Mouse (Mus musculus): Measurements from ENCODE around the gene Gm17455. TPM values are rescaled to one million over a fixed set of nuclear protein-coding genes. Genes with fewer than 3 reads are reported as not detected.
A peak's percentile ranks its signal among the peaks of the same experiment; 100 is the strongest.

The Gm17455 gene
- total RNA-seq (2017) = not detected in 3 replicates

GRCm38 (mm10) chr10:60399449-60399848 is at the start of gene Gm17455:
Gene Gm17455, plus strand, starts transcription at chr10:60399726.
- ATAC-seq (replicated peaks; ENCODE audit: insufficient number of reproducible peaks, low FRiP score, low TSS enrichment, poor library complexity, severe bottlenecking) = no peak

GRCm38 (mm10) chr10:60350077-60350804 is 49.3 kb upstream of the Gm17455 start:
- ATAC-seq (replicated peaks; ENCODE audit: insufficient number of reproducible peaks, low FRiP score, low TSS enrichment, poor library complexity, severe bottlenecking) = no peak

GRCm38 (mm10) chr10:60350805-60351167 is 48.7 kb upstream of the Gm17455 start:
- ATAC-seq (replicated peaks; ENCODE audit: insufficient number of reproducible peaks, low FRiP score, low TSS enrichment, poor library complexity, severe bottlenecking) = peak; percentile 29; the same call in 1 of the 2 replicates

- no peak for ATAC-seq (replicated peaks; ENCODE audit: insufficient number of reproducible peaks, low FRiP score, low TSS enrichment, poor library complexity, severe bottlenecking)
These were observed 48.3 kb upstream of the Gm17455 start for GRCm38 (mm10) chr10:60351248-60351647.

GRCm38 (mm10) chr10:60351761-60352455 is 47.6 kb upstream of the Gm17455 start:
- ATAC-seq (replicated peaks; ENCODE audit: insufficient number of reproducible peaks, low FRiP score, low TSS enrichment, poor library complexity, severe bottlenecking) = peak; percentile 59

GRCm38 (mm10) chr10:60353241-60354002 is 46.1 kb upstream of the Gm17455 start:
- no peak for ATAC-seq (replicated peaks; ENCODE audit: insufficient number of reproducible peaks, low FRiP score, low TSS enrichment, poor library complexity, severe bottlenecking)

- ATAC-seq (replicated peaks; ENCODE audit: insufficient number of reproducible peaks, low FRiP score, low TSS enrichment, poor library complexity, severe bottlenecking) = no peak
These were observed 45.6 kb upstream of the Gm17455 start for GRCm38 (mm10) chr10:60354003-60354325.

GRCm38 (mm10) chr10:60354881-60355677 is 44.4 kb upstream of the Gm17455 start:
- ATAC-seq (replicated peaks; ENCODE audit: insufficient number of reproducible peaks, low FRiP score, low TSS enrichment, poor library complexity, severe bottlenecking) = no peak

GRCm38 (mm10) chr10:60357441-60357840 is 42.1 kb upstream of the Gm17455 start:
- ATAC-seq (replicated peaks; ENCODE audit: insufficient number of reproducible peaks, low FRiP score, low TSS enrichment, poor library complexity, severe bottlenecking) = no peak

- ATAC-seq (replicated peaks; ENCODE audit: insufficient number of reproducible peaks, low FRiP score, low TSS enrichment, poor library complexity, severe bottlenecking) = no peak
These were observed 41.6 kb upstream of the Gm17455 start for GRCm38 (mm10) chr10:60357901-60358300.

- no peak for ATAC-seq (replicated peaks; ENCODE audit: insufficient number of reproducible peaks, low FRiP score, low TSS enrichment, poor library complexity, severe bottlenecking)
These were observed 40.8 kb upstream of the Gm17455 start for GRCm38 (mm10) chr10:60358776-60359175.

- no peak for ATAC-seq (replicated peaks; ENCODE audit: insufficient number of reproducible peaks, low FRiP score, low TSS enrichment, poor library complexity, severe bottlenecking)
These were observed 37.8 kb upstream of the Gm17455 start for GRCm38 (mm10) chr10:60361615-60362309.

GRCm38 (mm10) chr10:60362310-60362628 is 37.3 kb upstream of the Gm17455 start:
- no peak for ATAC-seq (replicated peaks; ENCODE audit: insufficient number of reproducible peaks, low FRiP score, low TSS enrichment, poor library complexity, severe bottlenecking)

GRCm38 (mm10) chr10:60363426-60363825 is 36.1 kb upstream of the Gm17455 start:
- ATAC-seq (replicated peaks; ENCODE audit: insufficient number of reproducible peaks, low FRiP score, low TSS enrichment, poor library complexity, severe bottlenecking) = no peak

GRCm38 (mm10) chr10:60367145-60367544 is 32.4 kb upstream of the Gm17455 start:
- peak; percentile 1; the same call in 1 of the 2 replicates for ATAC-seq (replicated peaks; ENCODE audit: insufficient number of reproducible peaks, low FRiP score, low TSS enrichment, poor library complexity, severe bottlenecking)

GRCm38 (mm10) chr10:60367904-60368303 is 31.6 kb upstream of the Gm17455 start:
- ATAC-seq (replicated peaks; ENCODE audit: insufficient number of reproducible peaks, low FRiP score, low TSS enrichment, poor library complexity, severe bottlenecking) = no peak

- peak; percentile 58 for ATAC-seq (replicated peaks; ENCODE audit: insufficient number of reproducible peaks, low FRiP score, low TSS enrichment, poor library complexity, severe bottlenecking)
These were observed 30.1 kb upstream of the Gm17455 start for GRCm38 (mm10) chr10:60369405-60369804.

GRCm38 (mm10) chr10:60370098-60370497 is 29.4 kb upstream of the Gm17455 start:
- ATAC-seq (replicated peaks; ENCODE audit: insufficient number of reproducible peaks, low FRiP score, low TSS enrichment, poor library complexity, severe bottlenecking) = no peak
